Mouse (Mus musculus) ovary, adult 18-20 months (tissue): ENCODE results near the gene Tmem50b.

Source experiments
- DNase-seq: peaks from one replicate; pipeline ENCODE4 v3.0.0; 2022; ENCODE audit warnings: low spot score, mixed read lengths

Tmem50b gene

DNA sequence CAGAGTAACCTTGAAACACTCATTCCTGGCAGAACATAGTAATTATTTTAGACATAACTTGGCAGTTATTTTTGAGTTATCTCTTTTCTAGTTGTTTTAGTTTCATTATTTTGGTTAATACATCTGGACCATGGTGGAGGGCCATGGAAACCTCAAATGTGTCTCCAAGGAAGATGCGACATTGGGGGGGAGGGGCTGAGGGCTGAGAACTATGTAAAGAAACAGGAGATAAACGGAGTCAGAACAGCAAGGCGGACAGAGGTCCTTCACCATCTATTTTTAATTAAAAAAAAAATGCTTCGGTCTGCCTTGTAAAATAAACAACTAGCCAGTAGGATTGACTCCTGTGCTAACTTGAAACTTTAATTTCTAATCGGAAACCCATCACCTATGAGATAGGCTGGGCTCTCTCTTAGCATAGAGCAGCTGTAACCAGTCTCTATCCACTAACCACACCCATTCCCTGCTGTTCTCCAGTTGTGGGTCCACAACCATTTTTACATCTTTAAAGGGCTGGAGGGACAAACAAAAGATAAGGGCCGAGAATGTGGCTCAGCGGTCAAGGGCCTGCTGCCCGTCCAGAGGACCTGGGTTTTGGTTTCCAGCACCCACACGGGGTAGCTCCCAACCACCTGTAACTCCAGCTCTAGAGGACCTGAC, 32.2 kb downstream of the Tmem50b start:
- DNase-seq = no peak

DNA sequence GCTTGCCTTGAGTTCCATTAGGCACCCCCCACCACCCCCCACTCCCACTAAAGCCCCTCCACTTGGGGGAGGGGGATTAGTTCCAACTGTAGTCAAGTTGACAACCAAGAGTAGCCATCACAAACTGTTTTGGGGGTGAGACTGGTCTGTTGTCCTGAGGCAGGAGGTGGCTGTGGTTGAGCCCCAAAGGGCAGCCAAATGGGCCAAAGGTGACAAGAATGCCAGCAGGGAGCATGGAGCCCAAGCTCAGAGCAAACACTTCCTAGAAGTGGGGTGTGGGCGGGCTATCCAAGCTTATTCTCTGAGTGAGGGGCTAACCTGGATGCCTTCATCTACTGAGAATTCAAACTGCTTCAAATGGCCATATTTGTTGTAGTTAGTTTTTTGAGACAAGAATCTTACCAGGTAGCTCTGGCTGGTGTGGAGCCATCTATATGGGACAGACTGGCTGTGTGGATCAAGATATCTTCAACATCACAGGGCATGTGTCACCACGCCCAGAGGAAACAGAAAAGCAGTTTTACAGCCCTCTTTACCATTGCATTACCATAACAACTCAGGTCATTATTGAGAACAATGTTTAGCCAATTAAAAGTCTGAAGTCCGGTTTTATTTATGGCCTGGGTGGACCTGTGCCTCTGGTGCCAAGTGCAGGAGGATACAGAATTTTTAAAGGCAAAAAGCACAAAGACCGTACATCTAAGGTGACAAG, 32.9 kb downstream of the Tmem50b start:
- DNase-seq = no peak

DNA sequence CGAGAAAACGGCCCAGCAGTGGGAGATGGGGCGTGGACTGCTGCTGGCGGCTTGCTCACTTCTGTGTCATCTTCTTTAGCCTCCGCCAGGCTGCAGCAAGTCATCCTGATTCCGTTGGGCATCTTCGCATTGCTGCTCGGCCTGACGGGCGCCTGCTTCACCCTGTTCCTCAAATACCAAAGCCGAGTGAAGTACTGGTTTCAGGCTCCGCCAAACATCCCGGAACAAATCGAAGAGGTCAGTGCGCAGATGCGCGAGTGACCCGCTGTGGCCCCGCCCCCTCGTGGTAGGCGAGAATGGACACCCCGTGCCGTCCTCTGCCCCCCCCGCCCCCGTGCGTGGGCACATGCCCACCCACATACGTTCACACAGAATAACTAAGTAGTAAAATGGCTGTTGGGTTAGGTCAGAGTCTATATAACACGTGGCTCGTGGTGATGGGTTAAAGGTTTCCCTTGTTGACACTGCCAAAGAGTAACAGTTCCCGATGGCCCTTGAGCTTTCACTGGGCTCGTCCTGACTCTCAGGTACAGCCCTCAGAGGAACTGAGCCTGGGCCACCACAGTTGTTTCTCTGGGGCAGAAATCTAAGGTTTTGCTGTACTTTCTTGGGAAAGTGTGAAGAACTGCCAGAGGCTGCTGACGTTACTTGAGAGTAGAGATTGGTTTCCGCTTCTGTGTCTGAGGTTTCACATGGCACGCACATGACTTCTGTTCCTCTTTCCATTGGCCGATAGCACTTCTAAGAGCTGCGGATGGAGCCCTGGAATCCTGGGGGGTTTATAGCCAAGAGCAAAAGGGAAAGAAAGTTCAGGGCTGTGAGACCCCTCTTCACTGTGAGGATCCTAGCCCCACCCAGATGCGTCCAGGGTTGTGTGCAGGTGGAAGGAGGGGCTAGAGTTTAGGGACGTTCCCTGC, 35.8 kb downstream of the Tmem50b start:
- no peak for DNase-seq

DNA sequence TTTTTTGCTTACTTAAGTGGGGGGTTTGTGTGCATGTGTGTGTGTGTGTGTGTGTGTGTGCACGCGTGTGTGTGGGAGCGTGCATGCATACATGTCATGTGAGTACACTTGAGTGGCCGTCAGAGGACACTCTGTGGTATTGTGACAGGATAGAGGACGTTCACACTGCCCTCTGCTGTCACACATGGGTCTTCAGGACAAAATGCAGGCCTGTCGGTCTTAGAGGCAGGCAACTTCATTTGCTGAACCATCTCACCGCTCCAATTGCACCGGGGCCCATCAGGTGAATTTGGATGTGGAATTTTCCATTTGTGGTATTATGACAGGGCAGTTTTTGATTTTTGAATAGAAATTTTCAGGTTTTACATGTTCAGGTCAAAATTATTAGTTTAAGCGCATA, 36.5 kb downstream of the Tmem50b start:
- DNase-seq = no peak

DNA sequence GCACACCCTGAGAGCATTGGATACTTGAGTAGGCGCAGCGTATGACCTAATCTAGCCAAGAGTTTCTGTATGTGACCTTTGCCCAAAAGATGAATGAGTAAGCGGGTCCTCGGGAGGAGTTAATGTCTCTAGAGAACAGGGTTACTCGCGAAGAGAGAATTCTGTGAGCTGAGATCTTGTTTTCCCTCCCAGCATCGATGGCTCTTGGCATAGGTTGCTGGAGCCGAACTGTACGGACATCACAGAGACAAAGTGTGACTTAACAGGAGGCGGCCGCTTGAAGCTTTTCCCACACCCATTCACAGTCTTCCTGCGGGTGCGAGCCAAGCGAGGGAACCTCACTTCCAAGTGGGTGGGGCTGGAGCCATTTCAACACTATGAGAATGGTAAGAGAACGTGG, 39.9 kb downstream of the Tmem50b start:
- DNase-seq = no peak

DNA sequence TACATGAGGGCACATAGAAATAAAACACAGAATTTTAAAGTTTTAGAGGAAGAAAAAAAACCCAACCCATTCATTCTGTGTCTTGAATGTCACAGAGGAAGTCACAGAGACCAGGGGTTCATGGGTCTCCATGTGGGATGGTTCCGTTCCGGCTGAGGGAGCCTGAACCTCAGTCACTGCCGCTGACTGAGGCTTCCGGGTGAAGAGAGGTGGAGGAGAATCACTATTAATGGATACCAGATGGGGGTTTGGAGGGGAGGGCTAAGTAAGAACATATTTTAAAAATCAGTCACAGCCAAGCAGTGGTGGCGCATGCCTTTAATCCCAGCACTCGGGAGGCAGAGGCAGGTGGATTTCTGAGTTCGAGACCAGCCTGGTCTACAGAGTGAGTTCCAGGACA, 40.4 kb downstream of the Tmem50b start:
- no peak for DNase-seq

DNA sequence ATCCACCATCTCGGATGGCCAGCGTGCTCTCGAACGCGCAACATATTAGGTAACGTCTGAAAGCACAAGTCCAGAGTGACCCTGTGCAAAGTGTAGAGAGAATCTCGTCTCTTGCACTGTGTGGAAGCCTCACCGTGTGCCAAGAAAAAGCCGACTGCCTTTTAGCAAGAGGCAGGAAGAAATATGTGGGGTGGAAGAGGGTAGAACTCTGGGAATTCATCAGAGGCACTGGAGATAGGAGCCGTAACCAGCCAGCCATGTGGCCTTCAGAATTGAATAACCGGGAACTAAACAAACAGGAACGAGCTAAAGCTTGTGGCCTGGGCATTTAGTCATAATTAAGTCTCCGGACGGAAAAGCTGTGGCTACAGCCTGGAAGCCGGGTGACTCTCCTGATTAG, 40.9 kb downstream of the Tmem50b start:
- no peak for DNase-seq

DNA sequence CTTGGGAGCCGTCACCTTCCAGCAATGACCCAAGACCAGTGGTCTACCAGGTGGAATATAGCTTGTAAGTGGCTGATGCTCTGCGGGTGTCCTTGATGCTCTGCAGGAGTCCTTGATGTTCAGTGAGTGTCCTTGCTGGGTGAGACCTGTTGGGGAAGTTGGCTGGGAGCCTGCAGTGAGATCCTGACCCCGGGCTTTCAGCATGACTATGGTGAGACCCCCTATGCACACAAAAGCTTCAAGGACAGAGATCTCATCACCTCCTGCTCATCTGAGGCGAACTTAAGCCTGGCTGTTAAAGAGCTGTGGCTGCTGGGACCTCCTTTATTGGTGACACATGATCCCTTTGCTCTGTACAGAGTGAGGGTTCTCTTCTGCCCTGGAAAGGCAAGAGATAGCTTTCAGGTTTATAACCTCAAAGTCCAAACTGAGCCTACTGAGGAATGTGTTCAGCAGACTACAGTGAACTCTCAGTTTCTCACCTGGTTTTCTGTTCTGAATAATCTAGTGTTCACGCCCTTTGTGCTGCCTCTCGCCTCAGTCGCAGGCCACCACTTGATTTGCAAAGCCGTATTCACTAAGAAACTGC, 42.5 kb downstream of the Tmem50b start:
- DNase-seq = no peak

DNA sequence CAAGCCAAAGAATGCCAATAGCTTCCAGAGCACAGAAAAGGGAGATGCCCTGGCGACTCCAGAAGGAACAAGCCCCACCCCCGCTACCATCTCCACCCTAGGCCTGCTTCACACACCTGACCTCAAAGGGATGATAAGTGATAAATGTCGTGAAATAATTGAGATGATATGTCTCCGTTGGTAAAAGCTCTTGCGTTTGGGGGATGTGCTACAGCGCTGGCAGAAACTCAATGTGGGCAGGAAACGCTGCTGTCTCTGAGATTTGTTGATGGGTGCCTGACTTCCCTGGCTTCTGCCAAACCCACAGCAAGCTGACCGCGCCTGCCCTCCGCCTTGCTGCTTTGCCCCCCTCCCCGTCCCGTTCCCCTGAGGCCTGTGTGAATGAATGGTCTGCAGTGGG, 44.0 kb downstream of the Tmem50b start:
- peak; percentile 41 for DNase-seq

DNA sequence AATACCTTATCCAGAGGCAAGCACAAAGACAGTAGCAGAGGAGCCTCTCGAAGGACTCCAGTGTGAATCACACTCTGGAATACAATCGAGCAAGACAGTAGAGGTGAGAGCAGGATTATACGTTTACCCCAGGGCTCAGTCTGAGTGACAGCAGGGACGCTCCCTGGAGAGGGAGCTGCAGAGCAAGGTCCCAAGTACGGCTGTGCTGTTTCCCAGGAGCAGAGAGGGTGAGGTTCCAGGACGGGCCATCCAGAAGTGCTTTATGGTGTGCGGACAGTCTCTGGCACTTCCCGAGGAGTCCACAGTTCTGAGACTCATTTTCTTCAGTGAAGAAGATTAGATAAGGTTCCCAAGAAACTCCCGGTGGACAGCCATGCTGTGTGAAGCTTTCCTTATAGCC, 45.5 kb downstream of the Tmem50b start:
- no peak for DNase-seq

DNA sequence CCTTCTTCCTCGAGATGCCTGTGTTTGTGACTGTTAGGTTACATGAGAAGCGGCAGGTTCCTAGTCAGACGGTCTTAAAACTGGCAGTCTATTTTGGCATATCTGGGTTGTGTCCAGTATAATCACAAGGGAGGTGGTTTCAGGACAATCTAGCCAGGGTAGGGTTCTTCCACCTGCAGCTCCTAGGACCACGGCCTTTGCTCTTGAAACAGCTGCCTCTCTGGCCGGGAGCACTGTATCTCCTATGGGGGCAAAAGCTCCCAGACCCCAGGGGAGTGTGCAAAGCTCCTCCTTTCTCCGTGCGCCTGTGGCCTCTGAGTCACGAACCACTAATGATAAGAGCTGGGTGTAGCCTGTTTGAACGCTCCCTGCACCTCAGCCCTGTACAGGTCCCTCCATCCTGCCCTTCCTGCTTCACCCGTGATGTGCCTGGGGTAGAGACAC, 46.5 kb downstream of the Tmem50b start:
- DNase-seq = no peak

DNA sequence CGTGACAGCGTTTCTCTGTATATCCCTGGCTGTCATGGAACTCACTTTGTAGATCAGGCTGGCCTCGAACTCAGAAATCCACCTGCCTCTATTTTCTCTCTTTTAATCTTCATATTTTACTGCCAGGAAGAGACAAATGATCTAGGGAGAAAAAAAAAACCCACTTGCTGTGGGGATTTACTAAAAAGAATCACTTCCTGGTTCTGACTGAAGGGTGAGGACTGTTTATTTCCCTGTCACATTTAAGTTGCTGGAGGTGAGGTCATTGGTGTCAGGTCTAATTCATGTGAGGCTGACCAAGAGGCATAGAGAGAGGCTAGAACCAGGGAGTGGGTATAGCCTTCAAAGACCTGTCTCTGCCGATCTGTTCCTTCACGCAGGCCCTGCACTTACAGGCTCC, 48.0 kb downstream of the Tmem50b start:
- no peak for DNase-seq

DNA sequence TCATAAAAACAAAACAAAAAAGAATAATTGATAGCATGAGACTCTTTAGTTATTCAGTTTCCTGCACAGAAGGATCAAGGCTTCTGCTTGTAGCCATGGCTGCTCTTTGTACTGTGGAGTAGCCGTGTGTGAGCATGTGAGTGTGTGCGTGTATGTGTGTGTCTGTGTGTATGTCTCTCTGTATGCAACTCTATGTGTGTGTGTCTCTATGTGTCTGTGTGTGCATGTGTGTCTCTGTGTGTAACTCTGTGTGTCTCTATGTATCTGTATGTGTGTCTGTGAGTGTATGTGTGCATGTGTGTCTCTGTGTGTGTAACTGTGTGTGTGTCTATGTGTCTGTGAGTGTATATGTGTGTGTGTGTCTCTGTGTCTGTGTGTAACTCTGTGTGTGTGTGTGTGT, 48.6 kb downstream of the Tmem50b start:
- no peak for DNase-seq

DNA sequence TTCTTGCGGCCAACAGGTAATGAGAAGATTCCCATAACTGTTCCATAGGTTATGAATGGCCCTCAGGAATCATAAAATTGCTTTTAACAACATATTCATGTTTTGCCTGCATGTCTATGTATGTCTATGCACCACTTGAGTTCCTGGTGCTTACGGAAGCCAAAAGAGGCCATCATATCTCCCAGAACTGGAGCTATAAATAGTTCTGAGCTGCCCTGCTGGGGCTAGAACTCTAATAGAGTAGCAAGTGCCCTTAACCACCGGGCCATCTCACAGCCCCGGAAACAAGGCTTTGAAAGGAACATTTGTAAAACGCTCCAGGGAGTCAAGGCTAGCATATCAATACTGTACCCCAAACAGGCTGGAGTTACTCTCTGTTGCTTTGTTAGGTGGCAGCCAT, 49.0 kb downstream of the Tmem50b start:
- DNase-seq = no peak

DNA sequence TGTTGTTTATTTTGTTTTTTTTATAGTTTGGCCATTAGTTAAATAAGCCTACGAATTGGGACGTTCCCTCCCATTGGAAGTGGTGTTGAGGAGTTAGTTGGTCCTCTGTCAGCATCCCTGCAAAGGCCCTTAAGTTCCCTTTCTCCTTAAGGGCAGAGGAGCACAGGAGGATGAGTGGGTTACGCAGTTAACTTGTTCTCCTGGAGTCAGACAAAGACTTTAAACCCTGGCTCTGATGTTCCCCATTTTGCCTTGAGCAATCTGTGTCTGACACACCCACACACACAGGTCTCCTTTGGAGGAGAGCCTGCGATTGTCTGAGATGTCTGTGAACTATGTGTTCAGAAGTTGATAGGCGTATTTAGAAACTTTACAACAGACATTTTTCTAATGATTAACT, 49.6 kb downstream of the Tmem50b start:
- DNase-seq = no peak

DNA sequence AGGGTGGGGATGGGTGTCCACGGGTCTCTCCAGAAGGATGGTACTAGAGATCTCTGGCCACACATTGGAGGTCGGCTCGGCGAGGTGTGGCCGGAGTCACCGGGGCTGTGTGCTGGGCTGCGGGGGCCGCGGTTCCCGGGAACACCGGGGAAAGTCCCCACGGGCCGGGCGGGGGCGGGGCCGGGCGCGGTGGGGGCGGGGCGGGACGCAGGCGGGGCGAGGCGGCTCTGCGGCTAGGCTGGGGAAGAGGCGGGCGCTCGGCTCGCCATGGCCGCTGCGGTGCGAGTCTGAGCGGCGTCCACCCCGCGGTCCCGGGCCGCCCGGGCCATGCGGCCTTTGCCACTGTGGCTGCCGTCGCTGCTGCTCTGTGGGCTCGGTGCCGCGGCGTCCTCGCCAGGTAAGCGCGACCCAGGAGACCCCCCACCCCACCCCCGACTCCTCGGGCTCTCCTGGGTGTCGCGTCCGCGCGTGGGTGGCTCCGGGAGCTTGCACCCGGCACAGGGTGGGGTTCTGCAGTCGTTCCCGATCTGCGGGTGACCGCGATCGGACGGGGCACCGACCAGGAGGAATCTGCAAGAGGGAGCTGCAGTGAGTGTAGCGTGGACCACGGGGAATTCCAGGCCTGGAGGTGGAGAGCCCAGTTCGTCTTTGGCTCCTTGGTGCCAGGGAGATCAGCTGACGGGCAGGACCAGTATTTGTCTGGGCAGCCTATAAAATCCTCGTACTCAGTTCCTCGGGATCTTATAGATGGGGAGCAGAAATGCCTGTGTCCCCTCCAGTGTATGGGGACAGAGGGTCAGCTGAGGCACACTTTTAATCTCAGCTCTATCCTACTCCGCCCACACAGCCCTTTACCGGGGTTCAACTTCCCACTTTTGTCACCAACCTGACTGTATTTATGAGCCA, 50.5 kb downstream of the Tmem50b start, which contains the start of gene Ifngr2:
Gene Ifngr2 (plus strand): TSS at position 237 of the 906 bp plus-strand sequence.
- peak; percentile 58 for DNase-seq

DNA sequence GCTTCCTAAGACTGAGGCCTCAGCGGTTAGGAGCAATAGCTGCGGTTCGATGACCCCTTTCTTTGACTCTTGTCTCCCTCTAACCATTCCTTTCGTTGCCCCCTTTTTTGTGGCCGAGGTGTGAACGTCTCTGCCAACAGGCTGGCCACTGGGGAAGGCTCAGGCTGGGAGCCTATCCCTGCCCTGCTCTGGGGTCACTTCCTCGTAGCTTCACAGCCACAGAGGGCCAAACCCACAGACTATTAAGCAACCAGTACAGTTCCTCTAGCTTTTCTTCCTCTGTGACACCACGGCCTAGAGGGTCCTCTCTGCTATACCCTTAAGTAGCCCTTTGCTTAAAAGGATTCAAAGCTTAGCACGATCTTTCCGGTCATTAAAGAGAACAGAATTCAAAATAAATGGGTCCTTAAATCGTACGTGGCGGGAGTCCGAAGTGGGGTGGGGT, 51.2 kb downstream of the Tmem50b start:
- no peak for DNase-seq

DNA sequence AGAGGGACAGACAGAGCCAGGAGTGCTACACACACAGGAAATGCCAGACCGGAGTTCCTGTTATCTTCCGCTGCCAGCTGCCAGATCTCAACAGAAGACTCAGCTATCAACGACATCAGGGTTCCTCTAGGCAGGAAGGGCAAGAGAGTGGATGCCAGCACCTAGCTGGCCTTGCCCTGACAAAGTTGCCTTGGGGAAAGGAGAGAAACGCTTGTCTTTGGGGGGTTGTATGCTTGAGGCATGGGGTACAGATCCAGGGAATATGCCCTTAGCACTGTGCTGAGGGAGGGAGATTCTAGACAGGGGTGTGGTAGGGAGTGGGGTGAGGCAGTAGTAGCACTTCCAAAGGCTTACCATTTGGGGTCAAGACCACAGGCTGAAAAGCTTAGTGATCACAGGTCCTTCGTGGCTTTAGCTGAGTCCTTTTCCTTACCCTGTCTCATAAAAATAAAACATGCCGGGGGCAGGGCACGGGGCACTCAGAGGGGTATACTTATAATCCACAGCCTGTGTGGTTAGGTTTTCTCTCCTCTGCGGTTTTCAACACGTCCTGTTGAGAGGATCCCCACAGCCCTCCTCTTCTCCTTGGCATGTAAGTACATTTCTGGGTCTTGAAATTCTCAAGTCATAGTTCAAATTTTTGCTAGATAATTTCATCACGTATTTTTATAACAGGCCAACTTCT, 51.9 kb downstream of the Tmem50b start:
- DNase-seq = no peak

DNA sequence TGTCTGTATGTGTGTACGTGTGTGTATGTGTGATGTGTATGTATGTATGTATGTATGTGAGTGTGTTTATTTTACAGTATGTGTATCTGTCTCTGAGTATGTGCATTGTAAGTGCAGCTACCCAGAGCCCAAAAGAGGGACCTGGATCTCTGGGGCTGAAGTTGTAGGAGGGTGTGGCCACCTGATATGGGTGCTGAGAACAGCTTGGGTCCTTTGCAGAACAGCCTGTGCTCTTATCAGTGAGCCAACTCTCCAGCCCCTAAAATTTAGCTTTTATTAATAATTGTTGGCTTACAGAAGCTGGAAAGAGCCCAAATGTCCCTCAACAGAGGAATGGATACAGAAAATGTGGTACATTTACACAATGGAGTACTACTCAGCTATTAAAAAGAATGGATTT, 54.0 kb downstream of the Tmem50b start:
- DNase-seq = no peak

DNA sequence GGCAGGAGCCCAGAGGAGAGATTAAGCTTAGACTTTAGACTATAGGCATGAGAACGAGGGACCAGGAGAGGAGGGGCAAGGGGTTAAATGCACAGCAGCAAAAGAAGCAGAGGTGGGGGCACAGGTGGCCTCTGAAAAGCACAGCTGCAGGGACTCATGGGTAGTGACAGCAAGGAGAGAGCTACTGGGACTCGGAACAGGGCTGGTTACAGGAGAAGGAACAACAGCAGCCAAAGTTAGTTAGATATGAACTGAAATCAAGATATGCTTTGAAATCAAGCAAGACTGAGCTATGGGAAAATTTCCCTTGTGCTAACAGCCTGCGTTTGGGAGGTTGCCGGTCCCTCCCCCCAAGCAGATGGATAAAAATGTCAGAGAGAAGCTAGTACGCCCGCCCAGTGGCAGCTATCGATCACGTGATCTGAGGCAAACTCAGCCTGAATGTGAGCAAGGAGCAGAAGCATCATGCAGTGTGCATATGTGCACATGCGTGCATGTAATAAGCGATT, 56.0 kb downstream of the Tmem50b start:
- no peak for DNase-seq
